Mouse (Mus musculus) E14TG2a.4 (cell line): ENCODE data around the gene Zfx.

ENCODE experiments used
- H3K27me3 ChIP-seq: 2 replicates; pipeline ENCODE4 v1.6.1; 2014; ENCODE audit warnings: low read length, control low read depth; ENCODE audit not compliant: insufficient read depth
- H3K36me3 ChIP-seq: 2 replicates; pipeline ENCODE4 v1.6.1; 2014; ENCODE audit warnings: low read length, control low read depth; ENCODE audit not compliant: insufficient read depth
- H3K4me1 ChIP-seq: replicated peaks from 2 replicates; pipeline ENCODE4 v1.6.1; 2014; ENCODE audit warnings: low read depth, low read length, control low read depth
- H3K4me3 ChIP-seq: replicated peaks from 2 replicates; pipeline ENCODE4 v1.5.1; 2014; ENCODE audit warnings: mild to moderate bottlenecking, low read length
- H3K9me3 ChIP-seq: 2 replicates; pipeline ENCODE4 v1.6.1; 2014; ENCODE audit warnings: low read length, control low read depth
- CTCF ChIP-seq: conservative IDR thresholded peaks from 2 replicates; pipeline ENCODE4 v1.5.1; 2014; ENCODE audit warnings: low read length
- NANOG ChIP-seq: IDR thresholded peaks from 2 replicates; pipeline ENCODE4 v1.6.1; 2014; ENCODE audit warnings: borderline replicate concordance, low read length, mixed read lengths
- POU5F1 ChIP-seq: IDR thresholded peaks from 2 replicates; pipeline ENCODE4 v1.6.1; 2014; ENCODE audit warnings: low read length, borderline replicate concordance

The Zfx gene

DNA sequence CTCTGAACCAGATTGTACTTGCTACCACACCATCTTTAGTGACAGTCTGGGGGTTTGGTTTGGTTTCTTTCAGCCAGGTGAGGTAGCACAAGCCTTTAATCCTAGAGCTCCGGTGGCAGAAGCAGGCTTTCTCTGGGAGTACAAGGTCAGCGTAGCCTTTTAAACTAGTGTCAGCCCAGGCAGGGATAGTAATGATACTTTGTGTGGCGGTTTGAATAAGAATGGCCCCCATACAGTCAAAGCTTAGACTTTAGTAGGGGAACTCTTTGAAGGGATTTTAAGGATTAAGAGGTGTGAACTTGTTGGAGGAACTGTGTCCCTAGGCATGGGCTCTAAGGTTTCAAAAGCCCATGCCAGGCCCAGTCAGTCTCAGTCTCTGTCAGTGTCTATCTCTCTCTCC is 10.0 kb upstream of the Zfx start:
- TF ChIP-seq POU5F1 (no peak), NANOG (peak; percentile 58; the same call in 1 of the 2 replicates)
- peaks cover 13% of the 10 kb centered on the region for H3K27me3 ChIP-seq
- H3K4me1 ChIP-seq, result peaks cover 3% of the 10 kb centered on the region; the same call in 1 of the 2 replicates
- no peaks in the 10 kb centered on the region for H3K9me3 ChIP-seq
- no peak overlapping the region for H3K4me3 ChIP-seq
- H3K36me3 ChIP-seq, result no peaks in the 10 kb centered on the region

DNA sequence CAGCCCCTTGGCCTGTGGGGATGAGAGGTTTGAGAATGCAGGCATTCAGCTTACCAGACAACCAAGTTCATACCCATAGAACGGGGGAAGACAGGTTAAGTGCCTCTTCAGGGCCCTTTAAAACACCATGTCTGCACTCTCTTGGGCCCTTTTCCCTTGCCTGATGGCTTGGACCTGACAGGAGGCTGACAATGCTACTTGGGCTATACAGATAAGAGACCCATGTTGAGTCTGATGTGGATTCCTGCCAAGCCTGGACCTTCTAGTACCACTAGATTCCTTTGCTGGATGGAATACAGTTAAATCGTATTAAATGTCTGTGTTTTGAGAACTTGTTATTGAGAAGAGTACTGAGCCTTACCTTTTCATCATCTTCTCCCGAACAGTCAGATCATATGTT is 8.7 kb upstream of the Zfx start:
- H3K9me3 ChIP-seq, result no peaks in the 10 kb centered on the region
- peaks cover 13% of the 10 kb centered on the region for H3K27me3 ChIP-seq
- H3K36me3 ChIP-seq, result no peaks in the 10 kb centered on the region
- H3K4me3 ChIP-seq, result no peak overlapping the region
- TF ChIP-seq POU5F1, result no peak
- no peak for TF ChIP-seq CTCF
- TF ChIP-seq NANOG, result no peak
- peaks cover 3% of the 10 kb centered on the region; the same call in 1 of the 2 replicates for H3K4me1 ChIP-seq

- Histone ChIP-seq H3K4me3 (no peak overlapping the region), H3K36me3 (no peaks in the 10 kb centered on the region), H3K4me1 (peaks cover 3% of the 10 kb centered on the region; the same call in 1 of the 2 replicates), H3K9me3 (no peaks in the 10 kb centered on the region), H3K27me3 (peaks cover 8% of the 10 kb centered on the region; the same call in 1 of the 2 replicates)
- TF ChIP-seq CTCF (peak; percentile 56), POU5F1 (no peak)
These were observed 6.2 kb upstream of the Zfx start for GRCm38 (mm10) chrX:94129712-94130111.

- TF ChIP-seq POU5F1, result no peak
- TF ChIP-seq NANOG, result no peak
- TF ChIP-seq CTCF, result no peak
- no peak overlapping the region for H3K4me3 ChIP-seq
- no peaks in the 10 kb centered on the region for H3K36me3 ChIP-seq
- H3K4me1 ChIP-seq, result peaks cover under 1% of the 10 kb centered on the region; the same call in 1 of the 2 replicates
- H3K9me3 ChIP-seq, result no peaks in the 10 kb centered on the region
- no peaks in the 10 kb centered on the region for H3K27me3 ChIP-seq
These were observed 2.4 kb upstream of the Zfx start for GRCm38 (mm10) chrX:94125950-94126349.

- Histone ChIP-seq H3K36me3 (no peaks in the 10 kb centered on the region), H3K27me3 (no peaks in the 10 kb centered on the region), H3K4me1 (peaks cover 26% of the 10 kb centered on the region), H3K9me3 (no peaks in the 10 kb centered on the region), H3K4me3 (peak overlapping the region; percentile 82)
- TF ChIP-seq POU5F1 (no peak), NANOG (no peak), CTCF (no peak)
These were observed 818 bp downstream of the Zfx start for GRCm38 (mm10) chrX:94122709-94123058.

GRCm38 (mm10) chrX:94121866-94122708 is 1.4 kb downstream of the Zfx start:
- H3K36me3 ChIP-seq, result no peaks in the 10 kb centered on the region
- H3K4me1 ChIP-seq, result peaks cover 27% of the 10 kb centered on the region
- peak overlapping the region; percentile 82 for H3K4me3 ChIP-seq
- TF ChIP-seq NANOG (no peak), POU5F1 (no peak), CTCF (no peak)
- no peaks in the 10 kb centered on the region for H3K27me3 ChIP-seq
- no peaks in the 10 kb centered on the region for H3K9me3 ChIP-seq

DNA sequence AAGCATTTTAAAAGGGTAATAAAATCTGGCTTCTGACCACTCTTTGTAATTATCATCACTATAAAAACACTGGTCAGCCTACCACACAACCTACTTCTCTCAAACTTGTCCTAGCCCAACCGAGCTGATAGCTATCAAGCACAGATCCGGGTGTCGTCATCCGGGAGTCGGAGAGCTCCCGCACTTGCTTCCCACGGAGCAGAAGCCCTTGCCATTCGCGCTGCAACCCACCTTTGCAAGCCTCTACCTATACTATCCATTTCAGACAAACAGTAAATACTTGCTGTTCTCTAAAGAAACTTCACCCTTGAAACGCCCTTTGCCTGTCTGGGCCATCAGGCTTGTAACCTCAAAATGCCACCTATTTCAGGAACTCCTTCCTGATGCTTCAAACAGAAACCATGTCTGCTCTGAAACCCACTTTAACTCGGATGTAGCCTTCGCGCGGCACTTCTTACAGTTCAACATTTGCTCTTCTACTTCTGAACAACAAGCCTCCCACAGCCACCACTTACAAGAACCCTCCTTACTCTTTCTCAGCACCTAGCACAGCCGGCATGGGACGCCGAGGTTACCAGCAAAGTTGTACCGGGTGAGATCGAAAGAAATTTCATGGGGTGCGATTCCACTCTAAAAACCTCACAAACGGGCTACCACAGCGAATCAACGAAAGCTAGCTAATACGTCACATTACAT is 2.2 kb downstream of the Zfx start:
- H3K4me1 ChIP-seq, result peaks cover 29% of the 10 kb centered on the region
- H3K36me3 ChIP-seq, result no peaks in the 10 kb centered on the region
- TF ChIP-seq NANOG (no peak), CTCF (no peak), POU5F1 (no peak)
- H3K9me3 ChIP-seq, result no peaks in the 10 kb centered on the region
- no peaks in the 10 kb centered on the region for H3K27me3 ChIP-seq
- H3K4me3 ChIP-seq, result peak overlapping the region; percentile 82

GRCm38 (mm10) chrX:94118350-94118749 is 5.2 kb downstream of the Zfx start:
- Histone ChIP-seq H3K27me3 (no peaks in the 10 kb centered on the region), H3K4me1 (peaks cover 33% of the 10 kb centered on the region), H3K4me3 (no peak overlapping the region), H3K36me3 (no peaks in the 10 kb centered on the region), H3K9me3 (no peaks in the 10 kb centered on the region)
- no peak for TF ChIP-seq NANOG
- TF ChIP-seq CTCF, result no peak
- no peak for TF ChIP-seq POU5F1
